Mouse (Mus musculus) small intestine, adult 2 months (tissue): Measurements from ENCODE around the gene Exosc7. TPM values are rescaled to one million over a fixed set of nuclear protein-coding genes. Genes with fewer than 3 reads are reported as not detected.

Experiments used
- H3K27ac ChIP-seq: fragments of 200-500 bp; 2 replicates; pipeline ENCODE4 v1.5.1; 2012; ENCODE audit warnings: low read depth, low read length, control low read depth, inconsistent platforms; ENCODE audit not compliant: insufficient read depth
- H3K27me3 ChIP-seq: fragments of 200-500 bp; 2 replicates; pipeline ENCODE4 v1.6.1; 2012; ENCODE audit warnings: mild to moderate bottlenecking, moderate library complexity, low read length, inconsistent platforms; ENCODE audit not compliant: control insufficient read depth, insufficient read depth
- H3K36me3 ChIP-seq: fragments of 200-500 bp; 2 replicates; pipeline ENCODE4 v1.6.1; 2012; ENCODE audit warnings: mild to moderate bottlenecking, low read length, control low read depth, inconsistent platforms; ENCODE audit not compliant: control insufficient read depth, insufficient read depth
- H3K4me1 ChIP-seq: fragments of 200-500 bp; 2 replicates; pipeline ENCODE4 v1.6.1; 2012; ENCODE audit warnings: low read length, inconsistent platforms, mixed read lengths; ENCODE audit not compliant: control insufficient read depth, insufficient read depth, insufficient read length
- H3K4me3 ChIP-seq: fragments of 200-500 bp; 2 replicates; pipeline ENCODE4 v1.5.1; 2012; ENCODE audit warnings: low read depth, mild to moderate bottlenecking, control low read depth, inconsistent platforms, low read length, moderate library complexity
- CTCF ChIP-seq: fragments of 200-500 bp; IDR thresholded peaks from 2 replicates; pipeline ENCODE4 v1.5.1; 2012; ENCODE audit warnings: low read depth, mild to moderate bottlenecking, control low read depth, inconsistent platforms, low read length, moderate library complexity, mixed read lengths; ENCODE audit not compliant: insufficient replicate concordance, insufficient read length; ENCODE audit errors: extremely low read depth
- POLR2A ChIP-seq: fragments of 200-500 bp; IDR thresholded peaks from 2 replicates; pipeline ENCODE4 v1.6.1; 2012; ENCODE audit warnings: low read depth, mild to moderate bottlenecking, control low read depth, inconsistent platforms, low read length, moderate library complexity
- WGBS: fragments of 180-500 bp; shearing (Covaris S2); methylation state at CpG from one replicate; pipeline ENCODE4 v1.1.7; 2018; 5-methylcytosine and 5-hydroxymethylcytosine counted together
- polyA plus RNA-seq: library from polyadenylated mRNA; depleted of rRNA; stranded (reverse); fragments of >200 nt; gene quantifications from 2 replicates; pipeline ENCODE4 v1.2.3, GENCODE M21; 2012; rRNA removed

The Exosc7 gene
- 8.6 and 14.6 TPM in 2 replicates for polyA plus RNA-seq

- TF ChIP-seq CTCF (no peak), POLR2A (peak; percentile 62)
- no peaks in the 10 kb centered on the region for H3K27me3 ChIP-seq
- WGBS: under 1% methylated on average over 79 of the region's 79 CpGs
- peak within 1 kb of the TSS; percentile 90 for H3K4me3 ChIP-seq
- peaks cover 3% of the 10 kb centered on the region for H3K36me3 ChIP-seq
- peak within 1 kb of the TSS; percentile 90 for H3K27ac ChIP-seq
- H3K4me1 ChIP-seq: peaks cover 5% of the 10 kb centered on the region; the same call in 1 of the 2 replicates
Observed at GRCm38 (mm10) chr9:123112805-123113521, at the start of gene Exosc7, which contains the start of gene Zdhhc3. TSS of gene Exosc7 (plus strand) at chr9:123113215. TSS of gene Zdhhc3 (minus strand) at chr9:123113205.

GRCm38 (mm10) chr9:123079149-123079548 is 33.9 kb upstream of the Exosc7 start:
- Histone ChIP-seq H3K27ac (no peak overlapping the region), H3K36me3 (peaks cover 69% of the 10 kb centered on the region), H3K27me3 (no peaks in the 10 kb centered on the region), H3K4me3 (no peak overlapping the region), H3K4me1 (no peaks in the 10 kb centered on the region)
- 86% methylated on average over 5 of the region's 5 CpGs for WGBS
- TF ChIP-seq POLR2A: no peak
- TF ChIP-seq CTCF: no peak

GRCm38 (mm10) chr9:123080355-123080754 is 32.7 kb upstream of the Exosc7 start:
- no peaks in the 10 kb centered on the region for H3K4me1 ChIP-seq
- H3K4me3 ChIP-seq: no peak overlapping the region
- no peaks in the 10 kb centered on the region for H3K27me3 ChIP-seq
- H3K36me3 ChIP-seq: peaks cover 73% of the 10 kb centered on the region
- 91% methylated on average over 7 of the region's 7 CpGs for WGBS
- no peak overlapping the region for H3K27ac ChIP-seq
- no peak for TF ChIP-seq CTCF
- no peak for TF ChIP-seq POLR2A

GRCm38 (mm10) chr9:123080796-123081195 is 32.2 kb upstream of the Exosc7 start:
- Histone ChIP-seq H3K36me3 (peaks cover 74% of the 10 kb centered on the region), H3K4me3 (no peak overlapping the region), H3K4me1 (no peaks in the 10 kb centered on the region), H3K27ac (no peak overlapping the region), H3K27me3 (no peaks in the 10 kb centered on the region)
- WGBS: 75% methylated on average over 1 of the region's 1 CpGs
- TF ChIP-seq CTCF (no peak), POLR2A (no peak)

- TF ChIP-seq CTCF: no peak
- TF ChIP-seq POLR2A: no peak
- Histone ChIP-seq H3K4me1 (no peaks in the 10 kb centered on the region), H3K36me3 (peaks cover 81% of the 10 kb centered on the region), H3K27me3 (no peaks in the 10 kb centered on the region), H3K27ac (no peak overlapping the region), H3K4me3 (no peak overlapping the region)
- 62% methylated on average over 1 of the region's 1 CpGs for WGBS
Observed at GRCm38 (mm10) chr9:123085373-123085772, 27.6 kb upstream of the Exosc7 start.

- WGBS: 61% methylated on average over 3 of the region's 3 CpGs
- Histone ChIP-seq H3K27me3 (no peaks in the 10 kb centered on the region), H3K4me3 (no peak overlapping the region), H3K27ac (no peak overlapping the region), H3K36me3 (peaks cover 67% of the 10 kb centered on the region), H3K4me1 (no peaks in the 10 kb centered on the region)
- TF ChIP-seq CTCF: no peak
- TF ChIP-seq POLR2A: no peak
Observed at GRCm38 (mm10) chr9:123087558-123087957, 25.5 kb upstream of the Exosc7 start.

GRCm38 (mm10) chr9:123090844-123091243 is 22.2 kb upstream of the Exosc7 start:
- Histone ChIP-seq H3K36me3 (peaks cover 51% of the 10 kb centered on the region), H3K27me3 (no peaks in the 10 kb centered on the region)
- WGBS: 84% methylated on average over 4 of the region's 4 CpGs

More at GRCm38 (mm10) chr9:123090844-123091243, 22.2 kb upstream of the Exosc7 start:
- no peaks in the 10 kb centered on the region for H3K4me1 ChIP-seq
- no peak overlapping the region for H3K27ac ChIP-seq
- no peak for TF ChIP-seq POLR2A
- no peak for TF ChIP-seq CTCF
- H3K4me3 ChIP-seq: no peak overlapping the region
